Mouse (Mus musculus): ENCODE data around the gene Ttc24.

Gene Ttc24

GRCm38 (mm10) chr3:88078204-88078603 is at the start of gene Ttc24:
Gene Ttc24, minus strand, starts transcription at chr3:88078304.
- no peak for DNase-seq (ENCODE audit: low read depth)

GRCm38 (mm10) chr3:88127636-88128035 is 49.5 kb upstream of the Ttc24 start:
- DNase-seq (ENCODE audit: low read depth) = no peak

- no peak for DNase-seq (ENCODE audit: low read depth)
Observed at GRCm38 (mm10) chr3:88126181-88126580, 48.1 kb upstream of the Ttc24 start.

- no peak for DNase-seq (ENCODE audit: low read depth)
Observed at GRCm38 (mm10) chr3:88125195-88125594, 47.1 kb upstream of the Ttc24 start.

- DNase-seq (ENCODE audit: low read depth) = no peak
Observed at GRCm38 (mm10) chr3:88121164-88122131, 43.3 kb upstream of the Ttc24 start.

GRCm38 (mm10) chr3:88120117-88120651 is 42.1 kb upstream of the Ttc24 start:
- no peak for DNase-seq (ENCODE audit: low read depth)

GRCm38 (mm10) chr3:88114396-88114795 is 36.3 kb upstream of the Ttc24 start:
- no peak for DNase-seq (ENCODE audit: low read depth)

GRCm38 (mm10) chr3:88109126-88109525 is 31.0 kb upstream of the Ttc24 start:
- no peak for DNase-seq (ENCODE audit: low read depth)

GRCm38 (mm10) chr3:88106126-88106525 is 28.0 kb upstream of the Ttc24 start:
- no peak for DNase-seq (ENCODE audit: low read depth)

GRCm38 (mm10) chr3:88102611-88103010 is 24.5 kb upstream of the Ttc24 start:
- no peak for DNase-seq (ENCODE audit: low read depth)

GRCm38 (mm10) chr3:88102196-88102595 is 24.1 kb upstream of the Ttc24 start:
- DNase-seq (ENCODE audit: low read depth) = no peak

- no peak for DNase-seq (ENCODE audit: low read depth)
Observed at GRCm38 (mm10) chr3:88101736-88102135, 23.6 kb upstream of the Ttc24 start.

- no peak for DNase-seq (ENCODE audit: low read depth)
Observed at GRCm38 (mm10) chr3:88100251-88100650, 22.1 kb upstream of the Ttc24 start.

GRCm38 (mm10) chr3:88097666-88098065 is 19.6 kb upstream of the Ttc24 start:
- DNase-seq (ENCODE audit: low read depth) = no peak

- DNase-seq (ENCODE audit: low read depth) = no peak
Observed at GRCm38 (mm10) chr3:88094126-88094525, 16.0 kb upstream of the Ttc24 start.

GRCm38 (mm10) chr3:88090616-88091015 is 12.5 kb upstream of the Ttc24 start:
- DNase-seq (ENCODE audit: low read depth) = no peak

GRCm38 (mm10) chr3:88090106-88090505 is 12.0 kb upstream of the Ttc24 start:
- DNase-seq (ENCODE audit: low read depth) = no peak

- DNase-seq (ENCODE audit: low read depth) = peak; percentile 60
Observed at GRCm38 (mm10) chr3:88087688-88088087, 9.6 kb upstream of the Ttc24 start.

- no peak for DNase-seq (ENCODE audit: low read depth)
Observed at GRCm38 (mm10) chr3:88085459-88085858, 7.4 kb upstream of the Ttc24 start.

GRCm38 (mm10) chr3:88084001-88084400 is 5.9 kb upstream of the Ttc24 start:
- no peak for DNase-seq (ENCODE audit: low read depth)

- no peak for DNase-seq (ENCODE audit: low read depth)
Observed at GRCm38 (mm10) chr3:88082663-88083062, 4.6 kb upstream of the Ttc24 start.

- no peak for DNase-seq (ENCODE audit: low read depth)
Observed at GRCm38 (mm10) chr3:88082224-88082618, 4.1 kb upstream of the Ttc24 start.

Data from naive thymus-derived CD4-positive, alpha-beta T cell, adult 2 months (primary cell).